In genomic region chr6:45954773-45955172, GRCm38 (mm10) we compare ENCODE assay signal across 25 mouse cellular contexts.
"Had no signal": no experiment of that assay in that cellular context is flagged by ENCODE, and none has a peak within 500 bp of the region (broad histone marks: within the 10 kb centered on the region; RNA-seq: fewer than 3 reads in every experiment).

No protein-coding gene starts in this region.

- H3K27ac ChIP-seq: heart, adult 2 months; heart, embryonic 13.5 days; heart, embryonic 15.5 days; hindbrain, embryonic 13.5 days; hindbrain, embryonic 15.5 days; hindbrain, postnatal 0 days; kidney, embryonic 15.5 days; kidney, postnatal 0 days; limb, embryonic 13.5 days had no signal

- H3K4me2 ChIP-seq: heart, embryonic 11.5 days; heart, embryonic 13.5 days; heart, embryonic 15.5 days; hindbrain, embryonic 13.5 days; hindbrain, embryonic 15.5 days; kidney, embryonic 15.5 days; limb, embryonic 13.5 days had no signal

- ATAC-seq: forebrain, postnatal 0 days; hindbrain, postnatal 0 days; intestine, embryonic 16.5 days had no signal

- H3K36me3 ChIP-seq: heart, embryonic 13.5 days; heart, embryonic 15.5 days; hindbrain, embryonic 13.5 days; hindbrain, embryonic 15.5 days; kidney, embryonic 15.5 days; limb, embryonic 13.5 days had no signal

- DNase-seq: forebrain, postnatal 0 days; gastrocnemius, postnatal 14 days; gastrocnemius, postnatal 36 days; heart, adult 11 months; heart, adult 2 months; heart, postnatal 14 days; heart, postnatal 36 days; kidney, adult 11 months; kidney, adult 2 months; kidney, adult 9 months; kidney, postnatal 14 days; kidney, postnatal 36 days; layer of hippocampus, adult 9-11 months; layer of hippocampus, postnatal 36 days; left cerebral cortex, postnatal 4 days had no signal

- H3K9me3 ChIP-seq: heart, embryonic 13.5 days; heart, embryonic 15.5 days; hindbrain, embryonic 13.5 days; hindbrain, embryonic 15.5 days; kidney, embryonic 15.5 days; limb, embryonic 13.5 days had no signal

- H3K4me3 ChIP-seq: heart, adult 2 months; heart, embryonic 13.5 days; heart, embryonic 15.5 days; hindbrain, embryonic 13.5 days; hindbrain, embryonic 15.5 days; kidney, embryonic 15.5 days; limb, embryonic 13.5 days had no signal

- H3K4me1 ChIP-seq: heart, embryonic 13.5 days; heart, embryonic 15.5 days; hindbrain, embryonic 13.5 days; hindbrain, embryonic 15.5 days; kidney, embryonic 15.5 days; limb, embryonic 13.5 days had no signal

- H3K27me3 ChIP-seq: heart, embryonic 13.5 days; heart, embryonic 15.5 days; hindbrain, embryonic 13.5 days; hindbrain, embryonic 15.5 days; kidney, embryonic 15.5 days; limb, embryonic 13.5 days had no signal

- H3K9ac ChIP-seq: forebrain, postnatal 0 days; heart, embryonic 13.5 days; heart, embryonic 15.5 days; hindbrain, embryonic 13.5 days; hindbrain, embryonic 15.5 days; kidney, embryonic 15.5 days; limb, embryonic 13.5 days had no signal
